Mouse (Mus musculus) ovary, adult 2 months (tissue): ENCODE measurements around the gene Btg1. TPM values are rescaled to one million over a fixed set of nuclear protein-coding genes. Genes with fewer than 3 reads are reported as not detected.

Experiments used
- polyA plus RNA-seq: library from polyadenylated mRNA; depleted of rRNA; stranded (reverse); fragments of >200 nt; gene quantifications from 2 replicates; pipeline ENCODE4 v1.2.3, GENCODE M21; 2012; rRNA removed

Btg1 gene
- 24.6 and 24.8 TPM in 2 replicates for polyA plus RNA-seq

DNA sequence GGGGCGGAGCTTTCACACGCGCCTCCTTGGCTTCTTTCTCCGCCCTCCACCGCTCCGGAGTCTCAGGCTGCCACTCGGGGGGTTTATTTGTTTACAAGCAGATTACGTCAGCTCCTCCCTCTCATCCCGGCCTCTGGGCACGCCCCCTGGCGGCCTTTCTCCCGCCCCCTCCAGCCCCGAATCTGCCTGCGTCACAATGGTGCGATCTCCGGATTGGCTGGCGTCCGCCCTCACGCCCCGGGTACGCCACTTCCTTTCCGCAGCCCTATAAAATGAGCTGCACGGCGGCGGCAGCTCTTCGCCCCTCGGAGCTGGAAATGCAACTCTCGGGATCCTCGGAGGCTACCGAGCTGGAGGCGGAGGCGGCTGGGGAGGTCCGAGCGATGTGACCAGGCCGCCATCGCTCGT is at the start of gene Btg1:
Btg1 (plus strand) TSS at position 298 of the 408 bp plus-strand sequence.

